Mouse (Mus musculus): ENCODE measurements around the gene Fem1a.

The Fem1a gene

GRCm38 (mm10) chr17:56256239-56256881 is at the start of gene Fem1a:
Gene Fem1a, plus strand, starts transcription at chr17:56256810.
- peak; percentile 88 to 91 for DNase-seq

GRCm38 (mm10) chr17:56206986-56207674 is 49.5 kb upstream of the Fem1a start:
- DNase-seq, result no peak

- no peak for DNase-seq
Measured at GRCm38 (mm10) chr17:56207963-56208530, 48.6 kb upstream of the Fem1a start.

- DNase-seq, result no peak
Measured at GRCm38 (mm10) chr17:56208821-56209220, 47.8 kb upstream of the Fem1a start.

- DNase-seq, result no peak
Measured at GRCm38 (mm10) chr17:56211090-56211489, 45.5 kb upstream of the Fem1a start.

- DNase-seq, result no peak
Measured at GRCm38 (mm10) chr17:56212676-56213075, 43.9 kb upstream of the Fem1a start.

- no peak for DNase-seq
Measured at GRCm38 (mm10) chr17:56214229-56214628, 42.4 kb upstream of the Fem1a start.

GRCm38 (mm10) chr17:56217670-56218069 is 38.9 kb upstream of the Fem1a start:
- no peak for DNase-seq

GRCm38 (mm10) chr17:56218377-56219191 is 38.0 kb upstream of the Fem1a start, which contains the start of gene Dpp9:
Gene Dpp9, minus strand, starts transcription at chr17:56218905.
- DNase-seq, result peak; percentile 90 to 91

- DNase-seq, result no peak
Measured at GRCm38 (mm10) chr17:56219251-56219650, 37.4 kb upstream of the Fem1a start.

- no peak for DNase-seq
Measured at GRCm38 (mm10) chr17:56219805-56220204, 36.8 kb upstream of the Fem1a start.

- DNase-seq, result no peak
Measured at GRCm38 (mm10) chr17:56224916-56225315, 31.7 kb upstream of the Fem1a start.

- no peak for DNase-seq
Measured at GRCm38 (mm10) chr17:56226566-56226965, 30.0 kb upstream of the Fem1a start.

- no peak for DNase-seq
Measured at GRCm38 (mm10) chr17:56229943-56230342, 26.7 kb upstream of the Fem1a start.

- DNase-seq, result no peak
Measured at GRCm38 (mm10) chr17:56233389-56233788, 23.2 kb upstream of the Fem1a start.

- no peak for DNase-seq
Measured at GRCm38 (mm10) chr17:56233818-56234469, 22.7 kb upstream of the Fem1a start.

GRCm38 (mm10) chr17:56241541-56242401 is 14.8 kb upstream of the Fem1a start:
- DNase-seq, result peak; percentile 83 to 84

- DNase-seq, result no peak
Measured at GRCm38 (mm10) chr17:56245608-56246007, 11.0 kb upstream of the Fem1a start.

- peak; percentile 86 to 90 for DNase-seq
Measured at GRCm38 (mm10) chr17:56251136-56251829, 5.3 kb upstream of the Fem1a start.

- DNase-seq, result no peak
Measured at GRCm38 (mm10) chr17:56254695-56255094, 1.9 kb upstream of the Fem1a start.

- peak; percentile 13 to 18 for DNase-seq
Measured at GRCm38 (mm10) chr17:56255429-56255828, 1.2 kb upstream of the Fem1a start.

All from B cell, adult 2 months (primary cell).